Mouse (Mus musculus): ENCODE measurements at regions not wholly inside any gene's neighbourhood (a gene's known extent, or its start where the extent isn't known, plus 50 kb on each side); places are given as distances from the start of the nearest gene placed in this dataset.

GRCm38 (mm10) chr5:64401737-64402136, 245.6 kb downstream of the Tbc1d1 start:
- Histone ChIP-seq H3K9me3 (no peaks in the 10 kb centered on the region), H3K9ac (no peak overlapping the region), H3K4me3 (no peak overlapping the region), H3K4me1 (no peaks in the 10 kb centered on the region), H3K27ac (no peak overlapping the region), H3K27me3 (no peaks in the 10 kb centered on the region), H3K36me3 (no peaks in the 10 kb centered on the region), H3K4me2 (replicated peaks) (no peak overlapping the region)
- no peak for ATAC-seq (ENCODE audit: insufficient number of reproducible peaks, insufficient read depth, low FRiP score, low TSS enrichment)
- 82% methylated on average over 9 of the region's 9 CpGs for WGBS

DNA sequence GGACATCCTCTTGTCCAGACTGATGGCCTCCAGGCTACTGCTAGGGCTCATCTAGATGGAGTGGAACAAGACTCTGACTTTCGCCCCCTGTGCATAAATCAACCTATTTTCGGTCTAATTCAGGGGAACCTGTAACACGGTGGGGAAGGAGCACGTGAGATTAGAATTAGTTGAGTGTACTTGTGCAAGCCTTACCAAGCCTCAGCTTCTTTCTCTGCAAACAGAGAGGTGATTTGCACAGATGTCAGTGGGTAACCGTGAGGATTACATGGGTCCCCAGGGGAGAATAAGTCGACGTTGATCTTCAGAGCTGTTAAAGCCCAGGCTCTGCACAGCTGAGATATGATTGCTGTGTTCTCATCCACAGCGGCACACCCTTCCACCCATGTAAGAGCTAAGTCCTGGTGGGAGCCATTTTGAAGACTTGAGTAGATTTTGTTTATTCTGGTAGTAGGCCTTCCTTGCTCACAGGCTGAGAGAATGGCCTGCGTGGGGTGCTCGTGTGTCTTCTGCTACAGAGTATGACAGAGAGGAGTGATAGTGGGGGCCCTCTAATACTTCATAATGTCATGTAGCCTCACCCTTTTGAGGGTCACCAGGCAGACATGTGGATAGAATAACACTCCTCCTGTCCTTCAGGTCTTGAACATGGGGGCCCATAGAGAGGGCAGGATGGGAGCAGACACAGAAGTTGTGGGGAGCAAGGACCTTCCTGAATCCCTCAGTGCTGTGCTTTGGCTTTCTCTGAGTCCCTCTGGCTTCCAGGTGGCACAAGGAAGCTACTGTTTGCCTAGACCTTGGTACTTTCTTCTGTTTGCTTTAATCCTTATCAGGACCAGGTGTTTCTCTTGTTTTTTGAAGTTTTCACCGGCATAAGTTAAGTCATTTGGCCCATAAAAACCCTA, 247.2 kb downstream of the Tbc1d1 start:
- ATAC-seq (ENCODE audit: insufficient number of reproducible peaks, insufficient read depth, low FRiP score, low TSS enrichment): no peak
- no peak overlapping the region for H3K4me2 ChIP-seq (replicated peaks)
- H3K27me3 ChIP-seq: no peaks in the 10 kb centered on the region
- H3K4me3 ChIP-seq: no peak overlapping the region
- H3K9me3 ChIP-seq: no peaks in the 10 kb centered on the region
- 86% methylated on average over 11 of the region's 11 CpGs for WGBS
- no peaks in the 10 kb centered on the region for H3K36me3 ChIP-seq
- no peak overlapping the region for H3K9ac ChIP-seq
- H3K27ac ChIP-seq: no peak overlapping the region
- no peaks in the 10 kb centered on the region for H3K4me1 ChIP-seq

- Histone ChIP-seq H3K4me1 (no peaks in the 10 kb centered on the region), H3K9ac (no peak overlapping the region), H3K27ac (no peak overlapping the region), H3K4me3 (no peak overlapping the region), H3K27me3 (no peaks in the 10 kb centered on the region), H3K36me3 (no peaks in the 10 kb centered on the region), H3K4me2 (replicated peaks) (no peak overlapping the region), H3K9me3 (no peaks in the 10 kb centered on the region)
- no peak for ATAC-seq (ENCODE audit: insufficient number of reproducible peaks, insufficient read depth, low FRiP score, low TSS enrichment)
- 83% methylated on average over 7 of the region's 7 CpGs for WGBS
Measured at GRCm38 (mm10) chr5:64403982-64404345, 247.9 kb downstream of the Tbc1d1 start.

DNA sequence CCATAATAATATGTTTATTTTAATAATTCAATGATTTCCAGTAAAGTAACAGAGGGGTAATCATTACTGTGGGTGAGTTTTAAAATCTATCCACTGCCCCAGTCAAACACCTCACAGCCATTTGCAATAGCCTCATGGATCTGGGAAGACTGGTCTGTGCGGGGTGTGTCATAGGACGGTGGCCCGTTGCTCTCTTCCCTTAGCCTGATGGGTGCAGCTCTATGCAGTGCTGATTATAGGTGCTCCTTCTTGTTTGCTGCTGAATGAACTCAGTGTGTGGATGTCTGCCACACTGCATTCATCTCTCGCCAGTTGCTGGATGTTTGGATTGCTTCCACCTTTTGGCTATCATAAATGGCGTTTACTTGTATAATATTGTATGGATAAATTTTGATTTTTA, 248.4 kb downstream of the Tbc1d1 start:
- H3K4me1 ChIP-seq: no peaks in the 10 kb centered on the region
- H3K27me3 ChIP-seq: no peaks in the 10 kb centered on the region
- H3K9me3 ChIP-seq: no peaks in the 10 kb centered on the region
- no peak for ATAC-seq (ENCODE audit: insufficient number of reproducible peaks, insufficient read depth, low FRiP score, low TSS enrichment)
- H3K36me3 ChIP-seq: no peaks in the 10 kb centered on the region
- no peak overlapping the region for H3K9ac ChIP-seq
- H3K4me3 ChIP-seq: no peak overlapping the region
- no peak overlapping the region for H3K27ac ChIP-seq
- no peak overlapping the region for H3K4me2 ChIP-seq (replicated peaks)
- 92% methylated on average over 5 of the region's 5 CpGs for WGBS

- Histone ChIP-seq H3K4me3 (no peak overlapping the region), H3K4me2 (replicated peaks) (no peak overlapping the region), H3K36me3 (no peaks in the 10 kb centered on the region), H3K27me3 (no peaks in the 10 kb centered on the region), H3K9ac (no peak overlapping the region), H3K27ac (no peak overlapping the region), H3K4me1 (no peaks in the 10 kb centered on the region), H3K9me3 (no peaks in the 10 kb centered on the region)
- no peak for ATAC-seq (ENCODE audit: insufficient number of reproducible peaks, insufficient read depth, low FRiP score, low TSS enrichment)
- 84% methylated on average over 3 of the region's 3 CpGs for WGBS
Measured at GRCm38 (mm10) chr5:64408938-64409337, 252.8 kb downstream of the Tbc1d1 start.

- H3K4me2 ChIP-seq (replicated peaks): no peak overlapping the region
- WGBS: 48% methylated on average over 7 of the region's 7 CpGs
- no peaks in the 10 kb centered on the region for H3K4me1 ChIP-seq
- no peaks in the 10 kb centered on the region for H3K9me3 ChIP-seq
- no peaks in the 10 kb centered on the region for H3K27me3 ChIP-seq
- no peak for ATAC-seq (ENCODE audit: insufficient number of reproducible peaks, insufficient read depth, low FRiP score, low TSS enrichment)
- H3K27ac ChIP-seq: no peak overlapping the region
- no peak overlapping the region for H3K4me3 ChIP-seq
- H3K9ac ChIP-seq: no peak overlapping the region
- H3K36me3 ChIP-seq: no peaks in the 10 kb centered on the region
Measured at GRCm38 (mm10) chr5:64410621-64411020, 254.5 kb downstream of the Tbc1d1 start.

DNA sequence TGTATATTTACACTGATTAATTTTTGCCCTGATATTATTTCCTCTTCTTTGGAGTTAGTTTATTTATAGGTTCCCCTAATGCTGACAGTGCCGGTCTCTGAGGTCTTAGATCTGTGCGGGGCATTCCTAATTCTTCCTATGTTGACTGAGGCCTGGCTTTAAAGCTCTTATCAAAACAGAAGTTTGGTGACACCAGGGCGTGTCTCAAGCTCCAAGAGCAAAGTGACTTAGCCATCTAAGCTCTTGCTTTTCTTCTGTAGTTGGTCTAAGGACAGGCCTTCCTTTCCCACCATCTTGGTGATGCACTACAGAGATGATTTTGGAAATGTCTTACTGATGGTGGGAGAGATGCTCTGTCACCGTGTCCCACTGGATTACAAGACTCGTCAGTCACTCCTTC, 258.4 kb downstream of the Tbc1d1 start:
- Histone ChIP-seq H3K36me3 (no peaks in the 10 kb centered on the region), H3K4me2 (replicated peaks) (no peak overlapping the region), H3K4me3 (no peak overlapping the region), H3K4me1 (no peaks in the 10 kb centered on the region), H3K27me3 (no peaks in the 10 kb centered on the region), H3K9me3 (no peaks in the 10 kb centered on the region), H3K27ac (no peak overlapping the region), H3K9ac (no peak overlapping the region)
- 73% methylated on average over 5 of the region's 5 CpGs for WGBS
- no peak for ATAC-seq (ENCODE audit: insufficient number of reproducible peaks, insufficient read depth, low FRiP score, low TSS enrichment)

DNA sequence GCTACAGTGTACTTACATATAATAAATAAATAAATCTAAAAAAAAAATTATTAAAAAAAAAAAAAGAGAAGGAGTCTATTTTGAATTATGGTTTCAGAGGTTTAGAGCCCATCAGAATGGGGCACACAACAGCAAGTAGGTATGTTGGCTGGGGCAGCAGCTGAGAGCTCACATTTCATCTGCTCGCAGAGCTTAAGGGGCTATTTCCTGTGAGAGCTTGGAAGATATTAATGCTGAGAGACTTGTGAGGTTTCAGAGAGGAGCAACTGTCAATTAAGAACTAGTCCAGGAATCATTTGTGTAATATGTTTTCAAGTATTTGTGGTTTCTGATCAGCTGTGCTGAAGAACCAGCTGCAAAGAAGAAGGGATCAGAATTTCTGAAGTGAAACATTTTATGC, 263.3 kb downstream of the Tbc1d1 start:
- Histone ChIP-seq H3K9me3 (0 out of 2 replicates have a peak, but pooled peaks cover 3% of the 10 kb centered on the region), H3K27me3 (no peaks in the 10 kb centered on the region), H3K36me3 (no peaks in the 10 kb centered on the region), H3K4me1 (peaks cover 4% of the 10 kb centered on the region; the same call in 1 of the 2 replicates), H3K4me3 (no peak overlapping the region), H3K9ac (no peak overlapping the region), H3K27ac (no peak overlapping the region), H3K4me2 (replicated peaks) (no peak overlapping the region)
- WGBS: 28% methylated on average over 1 of the region's 1 CpGs
- no peak for ATAC-seq (ENCODE audit: insufficient number of reproducible peaks, insufficient read depth, low FRiP score, low TSS enrichment)

GRCm38 (mm10) chr5:64422787-64423587, 266.9 kb downstream of the Tbc1d1 start:
- Histone ChIP-seq H3K4me1 (peaks cover 4% of the 10 kb centered on the region; the same call in 1 of the 2 replicates), H3K4me2 (replicated peaks) (no peak overlapping the region), H3K27ac (no peak overlapping the region), H3K36me3 (no peaks in the 10 kb centered on the region), H3K27me3 (no peaks in the 10 kb centered on the region), H3K4me3 (no peak overlapping the region), H3K9me3 (0 out of 2 replicates have a peak, but pooled peaks cover 3% of the 10 kb centered on the region), H3K9ac (no peak overlapping the region)
- ATAC-seq (ENCODE audit: insufficient number of reproducible peaks, insufficient read depth, low FRiP score, low TSS enrichment): no peak
- 27% methylated on average over 13 of the region's 13 CpGs for WGBS

- Histone ChIP-seq H3K4me2 (replicated peaks) (no peak overlapping the region), H3K4me3 (no peak overlapping the region), H3K36me3 (no peaks in the 10 kb centered on the region), H3K27me3 (no peaks in the 10 kb centered on the region), H3K9me3 (no peaks in the 10 kb centered on the region), H3K4me1 (no peaks in the 10 kb centered on the region), H3K27ac (no peak overlapping the region), H3K9ac (no peak overlapping the region)
- no peak for ATAC-seq (ENCODE audit: insufficient number of reproducible peaks, insufficient read depth, low FRiP score, low TSS enrichment)
- WGBS: 81% methylated on average over 8 of the region's 8 CpGs
Measured at GRCm38 (mm10) chr5:64428822-64429221, 272.7 kb downstream of the Tbc1d1 start.

DNA sequence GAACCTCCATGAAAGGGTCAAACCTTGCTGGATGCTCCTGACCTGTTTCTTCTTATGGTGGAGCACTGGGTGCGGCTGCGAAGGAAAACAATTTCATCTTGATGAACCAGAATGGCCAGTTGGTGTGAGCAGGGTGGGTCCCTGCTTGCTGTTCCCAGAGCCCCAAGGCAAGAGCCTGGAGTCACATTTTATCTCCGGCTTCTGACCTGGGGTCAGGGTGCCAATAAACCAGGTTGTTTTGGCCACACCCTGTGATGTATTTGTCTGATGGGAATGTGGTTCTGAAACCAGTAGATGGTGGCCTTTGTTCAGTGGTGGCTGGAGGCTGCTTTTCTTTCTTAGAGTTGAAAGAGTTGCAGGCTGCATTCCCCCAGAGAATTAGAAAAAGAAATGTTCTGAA, 274.4 kb downstream of the Tbc1d1 start:
- WGBS: 73% methylated on average over 3 of the region's 3 CpGs
- no peak overlapping the region for H3K4me3 ChIP-seq
- H3K27me3 ChIP-seq: no peaks in the 10 kb centered on the region
- no peak overlapping the region for H3K9ac ChIP-seq
- H3K36me3 ChIP-seq: no peaks in the 10 kb centered on the region
- ATAC-seq (ENCODE audit: insufficient number of reproducible peaks, insufficient read depth, low FRiP score, low TSS enrichment): no peak
- H3K4me2 ChIP-seq (replicated peaks): no peak overlapping the region
- no peak overlapping the region for H3K27ac ChIP-seq
- H3K4me1 ChIP-seq: no peaks in the 10 kb centered on the region
- H3K9me3 ChIP-seq: no peaks in the 10 kb centered on the region

DNA sequence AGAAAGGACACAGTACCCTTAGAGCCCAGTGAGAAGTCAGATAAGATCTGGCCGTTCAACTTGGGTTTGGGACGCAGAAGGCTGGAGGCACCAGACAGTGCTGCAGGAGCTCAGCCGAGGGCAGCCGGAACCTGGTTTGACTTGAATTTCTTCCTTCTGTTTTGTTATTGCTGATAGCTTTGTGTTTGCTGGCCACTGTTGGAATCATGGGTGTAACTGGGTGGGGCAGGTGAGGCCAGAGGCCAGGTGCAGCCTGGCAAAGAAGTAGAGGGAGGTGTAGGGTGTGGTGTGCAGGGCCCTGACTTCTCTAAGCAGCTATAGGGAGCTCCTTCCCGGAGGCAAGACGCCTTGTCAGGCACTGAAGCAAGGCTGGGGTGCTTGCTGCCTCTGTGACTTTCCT, 275.5 kb downstream of the Tbc1d1 start:
- Histone ChIP-seq H3K36me3 (no peaks in the 10 kb centered on the region), H3K4me2 (replicated peaks) (no peak overlapping the region), H3K9ac (no peak overlapping the region), H3K4me3 (no peak overlapping the region), H3K27ac (no peak overlapping the region), H3K9me3 (no peaks in the 10 kb centered on the region), H3K4me1 (no peaks in the 10 kb centered on the region), H3K27me3 (no peaks in the 10 kb centered on the region)
- 0 out of 2 replicates have a peak, but pooled peaks have one; percentile 22 for ATAC-seq (ENCODE audit: insufficient number of reproducible peaks, insufficient read depth, low FRiP score, low TSS enrichment)
- WGBS: 82% methylated on average over 6 of the region's 6 CpGs
